Mouse (Mus musculus) C2C12 (cell line): ENCODE results near the gene Flot1. TPM values are rescaled to one million over a fixed set of nuclear protein-coding genes. Genes with fewer than 3 reads are reported as not detected.

Experiments used
- H3K27me3 ChIP-seq: one replicate; pipeline ENCODE4 v1.6.1; 2011; ENCODE audit not compliant: control insufficient read depth, insufficient read depth, insufficient read length
- H3K36me3 ChIP-seq: one replicate; pipeline ENCODE4 v1.6.1; 2011; ENCODE audit not compliant: control insufficient read depth, insufficient read depth
- H3K4me3 ChIP-seq: one replicate; pipeline ENCODE4 v1.5.1; 2011; ENCODE audit warnings: mild to moderate bottlenecking, control low read depth; ENCODE audit not compliant: poor library complexity, insufficient read depth, severe bottlenecking
- H3K79me2 ChIP-seq: one replicate; pipeline ENCODE4 v1.6.1; 2011; ENCODE audit not compliant: control insufficient read depth, insufficient read depth
- H3K79me3 ChIP-seq: one replicate; pipeline ENCODE4 v1.6.1; 2011; ENCODE audit warnings: low read depth, control low read depth
- H3ac ChIP-seq: one replicate; pipeline ENCODE3; 2011; ENCODE audit warnings: low read depth; ENCODE audit not compliant: control insufficient read depth, insufficient read length
- CEBPB ChIP-seq: IDR thresholded peaks from one replicate; pipeline ENCODE4 v1.6.1; 2011; ENCODE audit warnings: low read depth, mild to moderate bottlenecking, control low read depth, moderate library complexity
- CTCF ChIP-seq: IDR thresholded peaks from one replicate; pipeline ENCODE4 v1.5.1; 2011; ENCODE audit not compliant: control insufficient read depth, insufficient read depth, insufficient read length
- FOSL1 ChIP-seq: IDR thresholded peaks from one replicate; pipeline ENCODE4 v1.8.0; 2011; ENCODE audit warnings: mild to moderate bottlenecking, low read length; ENCODE audit not compliant: poor library complexity, insufficient read depth, severe bottlenecking
- MAX ChIP-seq: IDR thresholded peaks from one replicate; pipeline ENCODE4 v1.6.1; 2011; ENCODE audit warnings: mild to moderate bottlenecking, control low read depth
- MYOD1 ChIP-seq: IDR thresholded peaks from one replicate; pipeline ENCODE4 v1.6.1; 2011; ENCODE audit warnings: low read depth; ENCODE audit not compliant: control insufficient read depth, insufficient read length
- MYOG ChIP-seq: IDR thresholded peaks from one replicate; pipeline ENCODE4 v1.6.1; 2011; ENCODE audit not compliant: control insufficient read depth, insufficient read length; ENCODE audit errors: extremely low read depth
- USF1 ChIP-seq: IDR thresholded peaks from one replicate; pipeline ENCODE4 v1.6.1; 2011; ENCODE audit warnings: low read depth, mild to moderate bottlenecking, control low read depth, moderate library complexity
- polyA plus RNA-seq: library from polyadenylated mRNA; unstranded; fragments of >200 nt; fragmentation: generic; extraction: Trizol; gene quantifications from one replicate; pipeline ENCODE4 v1.2.1, GENCODE M21; 2012; ENCODE audit warnings: missing spikeins

Flot1 gene
- polyA plus RNA-seq, 1 experiment, result 57.2 TPM

DNA sequence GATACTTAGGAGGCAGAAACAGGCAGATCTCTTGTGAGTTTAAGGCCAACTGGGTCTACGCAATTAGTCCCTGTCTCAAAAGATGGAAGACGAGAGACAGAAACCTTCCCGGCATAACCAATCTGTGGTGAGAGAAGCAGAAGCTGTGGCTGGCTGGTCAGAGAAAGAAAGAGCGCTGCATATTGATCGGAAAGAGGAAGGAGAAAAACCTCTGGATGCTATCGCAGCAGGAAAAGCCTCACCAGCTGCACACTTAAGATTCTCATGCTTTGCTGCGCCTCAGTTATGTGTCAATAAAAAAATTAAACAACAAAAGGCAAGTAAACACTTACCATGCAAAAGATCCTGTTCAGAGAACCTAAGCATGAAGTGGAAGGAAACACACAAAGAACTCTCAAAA lies 42.7 kb upstream of the Flot1 start:
- no peak overlapping the region for H3K4me3 ChIP-seq
- TF ChIP-seq MAX, result no peak
- TF ChIP-seq MYOG, result no peak
- TF ChIP-seq CTCF, result no peak
- TF ChIP-seq CEBPB, result no peak
- TF ChIP-seq MYOD1, result no peak
- no peak for TF ChIP-seq USF1
- TF ChIP-seq FOSL1, result no peak
- no peaks in the 10 kb centered on the region for H3K79me3 ChIP-seq
- no peaks in the 10 kb centered on the region for H3K36me3 ChIP-seq
- H3ac ChIP-seq, result no peak overlapping the region
- no peaks in the 10 kb centered on the region for H3K79me2 ChIP-seq
- H3K27me3 ChIP-seq, result no peaks in the 10 kb centered on the region

- Histone ChIP-seq H3K27me3 (no peaks in the 10 kb centered on the region), H3ac (no peak overlapping the region), H3K79me2 (no peaks in the 10 kb centered on the region), H3K4me3 (no peak overlapping the region), H3K79me3 (no peaks in the 10 kb centered on the region), H3K36me3 (no peaks in the 10 kb centered on the region)
- TF ChIP-seq MYOG (no peak), MAX (no peak), MYOD1 (no peak), CEBPB (no peak), FOSL1 (no peak), USF1 (no peak), CTCF (no peak)
Measured at GRCm38 (mm10) chr17:35782398-35782797, 40.6 kb upstream of the Flot1 start.

DNA sequence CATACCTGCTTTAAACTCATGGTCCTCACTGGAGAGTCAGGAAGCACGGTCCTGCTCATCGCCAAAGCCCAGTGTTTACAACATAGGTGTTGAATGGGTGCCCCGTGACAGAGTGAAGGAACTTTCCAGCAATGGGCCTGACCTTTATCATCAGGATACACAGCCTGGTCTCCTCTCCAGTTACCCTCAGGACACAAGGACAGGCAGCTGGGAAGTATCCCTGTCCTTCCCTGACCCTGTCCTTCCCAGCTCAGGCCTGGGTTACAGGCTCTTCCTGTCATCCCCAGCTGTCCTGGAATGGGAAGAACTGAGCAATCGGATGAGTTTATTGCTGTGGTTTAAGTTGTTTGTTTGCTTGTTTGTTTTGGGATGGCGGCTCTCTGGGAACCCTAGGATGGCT lies 40.1 kb upstream of the Flot1 start:
- Histone ChIP-seq H3K4me3 (no peak overlapping the region), H3K79me2 (no peaks in the 10 kb centered on the region), H3ac (no peak overlapping the region), H3K27me3 (no peaks in the 10 kb centered on the region), H3K79me3 (no peaks in the 10 kb centered on the region), H3K36me3 (no peaks in the 10 kb centered on the region)
- TF ChIP-seq CTCF (no peak), MAX (no peak), USF1 (no peak), FOSL1 (no peak), MYOD1 (no peak), CEBPB (no peak), MYOG (no peak)

DNA sequence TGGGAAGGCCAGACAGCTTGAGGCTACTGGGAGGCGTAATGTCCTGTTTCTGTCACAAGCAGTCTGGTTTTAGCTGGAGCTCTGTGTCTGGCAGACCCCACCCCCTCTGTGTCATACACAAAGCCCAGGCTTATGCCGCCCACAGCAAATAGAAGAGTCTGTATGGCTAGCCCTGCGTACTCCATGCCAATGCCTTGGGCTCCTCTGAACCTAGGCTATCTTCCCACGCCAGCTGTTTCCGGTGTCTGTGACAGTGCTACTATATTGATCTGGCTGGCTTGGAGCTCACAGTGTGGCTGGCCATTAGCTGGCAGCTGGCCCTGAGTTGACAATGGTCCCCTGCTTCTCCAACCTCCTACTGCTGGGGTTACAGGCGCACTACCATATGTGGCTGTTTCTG lies 39.1 kb upstream of the Flot1 start:
- H3ac ChIP-seq, result no peak overlapping the region
- no peak overlapping the region for H3K4me3 ChIP-seq
- TF ChIP-seq MYOD1 (no peak), USF1 (no peak), CEBPB (no peak), CTCF (no peak), FOSL1 (no peak), MAX (no peak), MYOG (no peak)
- H3K79me2 ChIP-seq, result no peaks in the 10 kb centered on the region
- H3K27me3 ChIP-seq, result no peaks in the 10 kb centered on the region
- no peaks in the 10 kb centered on the region for H3K79me3 ChIP-seq
- H3K36me3 ChIP-seq, result no peaks in the 10 kb centered on the region

DNA sequence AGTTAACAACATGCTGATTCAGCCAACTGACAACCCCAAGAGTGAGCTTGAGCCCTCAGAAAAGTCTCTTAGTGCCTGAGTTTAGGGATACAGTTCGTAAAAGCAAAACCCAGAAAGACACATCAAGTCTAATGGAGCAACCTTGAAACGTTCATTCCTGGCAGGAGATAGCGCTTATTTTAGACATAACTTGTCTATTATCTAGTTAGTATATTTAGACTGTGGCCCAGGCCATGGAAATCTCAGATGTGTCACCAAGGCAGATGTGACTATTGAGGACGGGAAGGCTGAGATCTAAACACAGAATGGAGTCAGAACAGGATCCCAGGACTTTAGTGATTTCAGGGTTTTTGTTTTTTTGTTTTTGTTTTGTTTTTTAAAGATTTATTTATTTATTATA lies 37.9 kb upstream of the Flot1 start:
- Histone ChIP-seq H3K36me3 (no peaks in the 10 kb centered on the region), H3K79me3 (no peaks in the 10 kb centered on the region), H3K27me3 (no peaks in the 10 kb centered on the region), H3K79me2 (no peaks in the 10 kb centered on the region), H3K4me3 (no peak overlapping the region), H3ac (no peak overlapping the region)
- TF ChIP-seq MYOG, result no peak
- no peak for TF ChIP-seq CTCF
- no peak for TF ChIP-seq FOSL1
- TF ChIP-seq MAX, result no peak

- no peaks in the 10 kb centered on the region for H3K79me3 ChIP-seq
- H3K36me3 ChIP-seq, result no peaks in the 10 kb centered on the region
- H3K4me3 ChIP-seq, result no peak overlapping the region
- TF ChIP-seq MYOG (no peak), CTCF (no peak), MAX (no peak), MYOD1 (no peak), FOSL1 (no peak), CEBPB (no peak), USF1 (no peak)
- H3K27me3 ChIP-seq, result no peaks in the 10 kb centered on the region
- H3ac ChIP-seq, result no peak overlapping the region
- no peaks in the 10 kb centered on the region for H3K79me2 ChIP-seq
Measured at GRCm38 (mm10) chr17:35787493-35787892, 35.5 kb upstream of the Flot1 start.
